Mouse (Mus musculus) left cerebral cortex, postnatal 10 days (tissue): ENCODE measurements at regions not wholly inside any gene's neighbourhood (a gene's known extent, or its start where the extent isn't known, plus 50 kb on each side); places are given as distances from the start of the nearest gene placed in this dataset.
A peak's percentile ranks its signal among the peaks of the same experiment; 100 is the strongest.
"Not testable (repeated sequence)": the region's sequence is repeated elsewhere in the genome, so short reads cannot be mapped to it uniquely, and the experiment has no call there.

Source experiments
- DNase-seq, 2 experiments: peaks; one replicate each; pipeline ENCODE4 v3.0.0; 2021 to 2022; ENCODE audit warnings: low spot score in 2 of 2, mixed read lengths in 1 of 2; ENCODE audit errors: extremely low spot score in 1 of 2
- intact Hi-C: fragments of 180-260 bp; cut with DNase I; formaldehyde crosslinking; loops from one replicate; pipeline ENCODE4 v1.15.1; 2025

DNA sequence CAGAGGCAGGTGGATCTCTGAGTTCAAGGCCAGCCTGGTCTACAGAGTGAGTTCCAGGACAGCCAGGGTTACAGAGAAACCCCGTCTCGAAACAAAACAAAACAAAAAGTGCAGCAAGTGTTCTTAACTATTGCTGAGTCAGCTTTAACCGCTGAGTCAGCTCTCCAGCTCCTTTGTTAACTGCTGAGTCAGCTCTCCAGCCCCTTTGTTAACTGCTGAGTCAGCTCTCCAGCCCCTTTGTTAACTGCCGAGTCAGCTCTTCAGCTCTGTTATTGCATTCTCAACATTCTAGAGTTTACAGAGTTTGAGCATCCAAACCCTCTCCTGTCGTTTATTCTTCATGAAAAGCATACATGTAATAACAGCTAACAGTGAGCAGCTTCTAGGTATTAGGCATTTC is 336.9 kb upstream of the Ercc4 start:
- intact Hi-C loops, result no loop called here
- no peak for DNase-seq

DNA sequence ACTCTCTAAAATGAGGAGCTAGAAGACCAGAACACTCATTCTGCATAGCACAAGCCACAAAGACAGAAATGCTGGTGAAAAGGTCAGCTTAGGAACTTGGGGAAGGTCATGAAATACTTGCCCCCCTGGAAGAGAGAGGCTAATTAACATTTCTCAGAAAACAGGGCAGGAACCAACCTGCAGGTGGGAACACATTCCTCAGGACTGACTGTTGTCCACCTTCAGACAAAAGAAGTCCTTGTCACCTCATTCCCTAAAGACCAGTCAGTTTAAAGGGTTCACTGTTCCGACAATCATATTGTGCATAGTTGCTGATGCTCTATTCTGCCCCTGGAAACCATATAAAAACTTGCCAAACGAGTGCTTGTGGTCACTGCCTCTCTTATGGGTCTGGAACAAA is 333.6 kb upstream of the Ercc4 start:
- DNase-seq, result no peak
- intact Hi-C loops, result no loop called here

GRCm38 (mm10) chr16:12779079-12779478 is 330.4 kb upstream of the Ercc4 start:
- intact Hi-C loops, result no loop called here
- no peak for DNase-seq

DNA sequence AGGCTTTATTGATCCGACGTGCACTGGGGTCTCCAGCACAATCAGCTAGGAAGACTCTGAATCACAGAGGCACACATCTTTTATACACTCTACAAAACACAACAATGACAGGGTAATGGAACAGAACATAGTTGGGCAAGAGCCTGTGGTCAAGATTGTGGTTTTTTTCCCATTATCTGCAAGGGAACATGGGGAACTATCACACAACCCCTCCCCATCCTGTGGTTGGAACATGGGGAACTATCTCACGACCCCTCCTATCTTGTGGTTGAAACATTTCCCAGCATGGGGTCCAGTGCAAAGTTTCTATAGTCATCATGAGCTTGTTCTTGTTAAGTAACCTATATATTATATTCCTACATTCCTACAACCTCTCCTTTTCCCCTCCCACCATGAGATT is 328.8 kb upstream of the Ercc4 start:
- no peak for DNase-seq
- intact Hi-C loops, result no loop called here

DNA sequence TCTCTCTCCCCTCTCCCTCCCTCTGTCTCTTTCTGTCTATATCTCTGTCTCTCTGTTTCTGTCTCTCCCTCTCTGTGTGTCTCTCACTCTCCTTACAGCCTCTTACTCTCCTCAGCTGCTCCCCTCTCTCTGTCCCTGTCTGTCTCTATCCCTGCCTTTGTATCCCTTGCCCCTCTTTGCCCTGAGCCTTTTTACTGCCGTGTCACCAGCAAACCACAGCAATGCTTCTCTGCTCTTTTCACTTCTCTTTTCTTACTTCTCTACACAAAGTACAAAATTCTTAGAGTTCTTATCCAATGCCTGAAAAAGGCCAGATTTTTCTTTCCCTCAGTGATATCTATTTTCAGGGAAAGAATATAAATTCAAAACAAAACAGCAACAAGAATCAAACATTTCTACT is 323.7 kb upstream of the Ercc4 start:
- no peak for DNase-seq
- intact Hi-C loops, result no loop called here

DNA sequence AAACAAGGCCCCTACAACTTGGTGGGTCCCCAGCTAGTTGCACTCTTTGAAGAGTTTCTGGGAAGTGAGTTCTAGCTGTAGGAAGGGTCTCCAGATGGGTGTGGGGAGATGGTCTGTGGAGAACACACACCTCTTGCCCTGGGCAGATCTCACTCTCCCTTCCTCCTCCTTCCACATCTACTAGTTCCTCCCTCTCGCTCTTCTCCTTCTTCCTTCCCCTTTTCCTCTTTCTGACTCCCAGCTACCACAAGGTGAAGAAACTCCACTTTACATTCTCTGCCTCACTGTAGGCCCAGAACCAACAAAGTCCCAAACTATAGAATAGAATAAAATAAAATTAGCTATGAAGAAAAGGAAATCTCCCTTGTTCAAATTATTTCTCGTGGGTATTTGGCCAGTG is 311.0 kb upstream of the Ercc4 start:
- intact Hi-C loops, result no loop called here
- DNase-seq, result no peak

DNA sequence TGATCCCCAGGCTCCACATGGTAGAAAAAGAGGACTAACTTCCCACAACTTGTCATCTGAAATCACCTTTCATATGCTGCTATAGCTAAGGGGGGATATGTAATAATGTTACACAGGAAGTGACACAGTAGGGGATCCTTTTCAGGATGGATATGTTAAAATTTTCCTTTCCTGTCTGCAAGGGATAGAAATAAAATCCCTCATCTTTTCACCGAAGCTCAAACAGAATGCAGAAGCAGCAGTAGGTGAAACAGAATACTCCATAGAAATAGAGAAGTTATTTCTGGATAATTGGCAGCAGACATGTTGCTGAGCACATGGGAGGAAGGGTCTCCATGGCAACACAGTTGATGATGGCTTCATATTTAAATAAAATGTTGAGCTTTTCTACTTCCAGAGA is 309.3 kb upstream of the Ercc4 start:
- intact Hi-C loops, result no loop called here
- peak in 1 of 2 experiments; percentile 74 for DNase-seq

- intact Hi-C loops, result no loop called here
- DNase-seq, result no peak
These were observed 306.8 kb upstream of the Ercc4 start for GRCm38 (mm10) chr16:12802651-12803050.

- intact Hi-C loops, result no loop called here
- DNase-seq, result no peak
These were observed 302.1 kb upstream of the Ercc4 start for GRCm38 (mm10) chr16:12807351-12807871.

DNA sequence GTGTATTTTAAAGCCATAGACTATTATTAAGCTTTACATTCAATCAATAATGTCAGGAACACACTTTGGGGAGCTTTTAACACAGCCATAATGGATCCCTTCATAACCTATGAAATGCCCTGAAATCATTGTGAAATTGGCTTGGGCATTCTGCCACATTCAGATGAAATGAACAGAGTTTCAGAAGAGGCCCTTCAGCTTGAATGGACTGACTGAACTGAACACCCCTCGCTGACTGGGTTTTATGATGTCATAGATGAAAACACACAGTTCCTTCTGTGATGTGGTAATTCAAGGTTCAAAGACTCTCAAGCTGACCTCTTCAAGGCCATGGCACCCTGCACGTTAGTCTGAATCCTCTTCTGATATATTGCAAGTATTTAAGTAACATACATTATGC is 298.4 kb upstream of the Ercc4 start:
- DNase-seq, result no peak
- intact Hi-C loops, result no loop called here

DNA sequence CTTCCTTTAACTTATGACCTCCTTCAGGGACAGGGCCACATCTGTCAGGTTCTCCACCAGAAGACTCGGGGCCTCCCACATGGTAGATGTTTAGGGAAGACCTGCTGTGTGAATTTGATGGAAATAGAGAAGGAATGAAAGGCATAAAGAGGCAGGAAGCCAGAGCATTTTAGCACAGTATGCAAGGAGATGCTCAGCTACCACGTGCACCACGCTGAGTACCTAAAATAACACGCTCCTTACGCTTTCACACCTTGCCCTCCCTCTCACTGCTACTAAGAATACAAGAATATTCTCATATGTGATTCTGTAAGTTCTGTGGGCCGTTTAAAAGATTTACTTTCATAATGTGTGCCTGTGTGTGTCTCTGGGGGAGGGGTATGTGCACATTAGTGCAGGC is 284.8 kb upstream of the Ercc4 start:
- no peak for DNase-seq
- intact Hi-C loops, result no loop called here

DNA sequence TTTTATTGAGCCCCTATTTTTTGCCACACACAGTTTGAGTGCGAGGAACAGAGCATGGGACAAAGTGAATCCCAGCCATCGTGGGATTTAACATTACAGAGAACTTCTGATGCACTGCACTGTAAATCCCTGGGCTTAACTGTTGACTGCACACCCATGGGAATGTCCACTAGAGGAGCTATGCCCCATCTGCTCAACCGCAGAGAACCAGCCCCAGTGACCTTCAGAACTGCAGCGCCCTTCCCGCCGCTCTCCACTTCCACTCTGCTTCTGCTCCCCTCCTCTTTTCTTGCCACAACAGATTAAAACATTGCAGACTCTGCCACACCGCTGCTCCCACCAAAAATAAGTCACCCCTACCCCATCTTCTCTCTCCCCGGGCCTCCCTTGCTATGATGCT is 283.3 kb upstream of the Ercc4 start:
- peak in 1 of 2 experiments; percentile 22 for DNase-seq
- intact Hi-C loops, result no loop called here

GRCm38 (mm10) chr16:12831308-12831707 is 278.2 kb upstream of the Ercc4 start:
- intact Hi-C loops, result not testable (repeated sequence)

DNA sequence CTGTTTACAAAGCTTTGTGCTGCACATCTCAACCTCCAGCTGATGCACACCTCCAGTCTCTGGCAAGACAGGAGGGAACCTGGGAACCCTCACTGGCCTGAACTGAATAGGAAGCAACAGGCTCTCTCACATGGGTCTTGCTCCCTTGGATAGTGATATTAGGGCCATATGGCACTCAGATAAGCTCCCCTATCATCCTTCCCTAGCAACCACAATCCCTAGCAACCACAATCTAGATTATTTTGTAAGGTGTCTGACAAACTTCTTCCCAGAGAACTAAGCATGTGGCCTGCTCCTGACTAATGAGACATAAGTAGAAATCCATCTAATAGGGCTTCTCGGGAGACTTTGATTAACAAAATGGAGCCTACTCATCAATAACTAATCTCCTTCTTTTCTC is 253.1 kb upstream of the Ercc4 start:
- no peak for DNase-seq
- intact Hi-C loops, result no loop called here

More at GRCm38 (mm10) chr16:12831308-12831707, 278.2 kb upstream of the Ercc4 start:
- DNase-seq, result not testable (repeated sequence)

DNA sequence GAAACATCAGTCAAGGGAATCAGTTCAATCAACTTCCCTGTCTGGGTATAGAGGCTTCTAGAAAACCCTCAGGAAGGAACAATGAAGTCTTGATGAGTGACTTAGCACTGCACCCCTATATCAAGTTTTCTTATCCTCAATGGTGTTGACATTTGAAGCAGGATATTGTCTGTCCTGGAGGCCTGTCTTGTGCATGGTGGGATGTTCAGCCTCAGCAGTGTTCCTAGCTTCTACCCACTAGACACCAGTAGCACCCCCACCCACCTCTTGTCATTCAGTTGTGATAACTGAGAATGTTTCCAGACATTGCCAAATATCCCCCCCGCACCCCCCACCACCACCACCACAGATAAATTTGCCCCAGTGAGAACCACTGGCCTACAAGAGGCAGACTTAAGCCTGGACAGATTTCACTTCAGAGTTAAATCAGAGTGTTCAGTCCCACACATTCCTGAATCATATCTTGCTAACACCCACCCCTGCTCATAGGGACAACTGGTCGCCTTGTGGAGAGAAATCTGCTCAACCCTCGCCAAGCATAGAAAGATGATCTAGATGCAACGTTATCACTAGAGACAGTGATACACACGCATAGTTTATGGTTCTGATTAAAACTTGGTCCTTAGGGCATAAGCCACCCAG is 249.6 kb upstream of the Ercc4 start:
- DNase-seq, result peak in 1 of 2 experiments; percentile 6
- intact Hi-C loops, result no loop called here

- intact Hi-C loops, result no loop called here
- no peak for DNase-seq
These were observed 246.9 kb upstream of the Ercc4 start for GRCm38 (mm10) chr16:12862561-12862960.

DNA sequence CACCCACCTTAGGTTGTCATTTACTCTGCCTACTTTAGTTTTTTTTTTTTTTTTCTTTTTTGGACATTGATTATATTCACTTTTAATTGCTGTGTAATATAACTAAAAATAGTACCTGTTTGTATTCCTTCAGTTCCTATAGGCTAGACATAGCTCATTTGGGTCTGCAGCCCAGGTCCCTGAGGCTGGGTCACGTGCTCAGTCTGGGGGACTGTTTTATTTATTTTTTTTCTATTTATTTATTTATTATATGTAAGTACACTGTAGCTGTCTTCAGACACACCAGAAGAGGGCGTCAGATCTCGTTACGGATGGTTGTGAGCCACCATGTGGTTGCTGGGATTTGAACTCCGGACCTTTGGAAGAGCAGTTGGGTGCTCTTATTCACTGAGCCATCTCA is 231.2 kb upstream of the Ercc4 start:
- intact Hi-C loops, DNase-seq: not testable (repeated sequence)

DNA sequence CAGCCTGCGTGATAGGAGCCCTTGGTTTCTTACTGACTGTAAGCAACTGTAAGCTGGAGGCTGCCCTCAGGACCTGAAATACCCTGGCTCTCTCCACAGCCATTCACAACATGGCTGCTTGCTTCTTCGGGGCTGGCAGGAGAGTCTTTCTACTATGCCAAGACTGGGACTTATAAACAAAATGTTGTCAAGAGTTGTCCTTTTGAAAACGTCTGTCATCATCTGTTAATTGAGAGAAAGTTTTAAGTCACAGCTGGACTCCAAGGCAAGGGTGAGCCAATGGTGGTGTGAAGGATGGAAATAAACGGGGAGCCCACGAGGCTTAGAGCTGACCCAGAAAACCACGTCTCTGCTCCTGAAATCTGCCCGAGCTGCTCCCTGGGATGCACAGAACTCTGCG is 229.5 kb upstream of the Ercc4 start:
- intact Hi-C loops, result no loop called here
- no peak for DNase-seq

DNA sequence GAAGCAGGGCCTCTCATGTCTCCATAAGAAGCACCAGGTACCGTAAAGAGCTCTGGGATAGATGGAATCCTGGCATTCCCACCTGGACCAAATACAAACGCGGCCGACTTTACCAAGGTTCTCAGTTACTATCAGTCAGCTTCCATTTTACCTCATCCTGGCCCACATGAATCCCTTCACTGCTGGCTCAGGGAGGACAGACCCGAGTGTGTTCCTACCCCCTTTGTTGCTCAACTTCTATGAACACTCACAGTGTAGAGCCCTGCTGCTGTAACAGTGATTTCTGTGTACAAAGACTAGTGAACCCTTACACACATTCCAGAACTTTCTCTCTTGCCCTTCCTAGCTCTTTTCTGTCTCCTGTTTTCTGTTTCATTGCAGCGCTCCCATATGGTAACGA is 229.0 kb upstream of the Ercc4 start:
- intact Hi-C loops, result no loop called here
- no peak for DNase-seq

- DNase-seq, result no peak
These were observed 226.8 kb upstream of the Ercc4 start for GRCm38 (mm10) chr16:12882690-12883089.

GRCm38 (mm10) chr16:12884556-12884955 is 224.9 kb upstream of the Ercc4 start:
- intact Hi-C loops, result no loop called here
- no peak for DNase-seq

More at GRCm38 (mm10) chr16:12882690-12883089, 226.8 kb upstream of the Ercc4 start:
- intact Hi-C loops, result no loop called here
